Mouse (Mus musculus): ENCODE data around the gene Dlg4.

Gene Dlg4

DNA sequence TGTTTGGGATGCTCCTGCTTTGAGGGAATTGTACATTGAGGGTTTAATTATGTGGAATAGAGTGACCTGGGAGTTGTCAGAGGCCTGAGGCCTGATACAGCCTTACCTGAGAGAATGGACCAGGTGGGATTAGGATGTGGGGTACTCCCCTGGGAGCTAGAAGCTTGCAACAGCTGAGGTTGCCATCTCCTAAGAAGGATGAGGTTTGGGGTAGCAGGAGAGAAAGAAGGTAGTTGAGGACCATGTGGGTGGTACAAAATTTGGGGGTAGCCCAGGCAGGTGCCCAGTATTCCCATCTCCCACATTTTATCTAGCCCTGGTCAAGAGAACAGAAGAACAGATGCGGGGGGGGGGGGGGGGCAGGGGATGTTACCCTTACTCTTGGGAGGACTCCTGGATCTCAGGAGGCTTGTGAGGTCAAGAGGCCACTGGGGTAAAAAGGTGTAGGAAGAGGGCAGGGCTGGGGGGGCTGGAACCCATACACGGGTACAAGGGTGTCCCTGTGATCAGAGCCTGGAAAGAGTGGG is 2.8 kb downstream of the Dlg4 start:
- no peak for DNase-seq (ENCODE audit: low spot score)

DNA sequence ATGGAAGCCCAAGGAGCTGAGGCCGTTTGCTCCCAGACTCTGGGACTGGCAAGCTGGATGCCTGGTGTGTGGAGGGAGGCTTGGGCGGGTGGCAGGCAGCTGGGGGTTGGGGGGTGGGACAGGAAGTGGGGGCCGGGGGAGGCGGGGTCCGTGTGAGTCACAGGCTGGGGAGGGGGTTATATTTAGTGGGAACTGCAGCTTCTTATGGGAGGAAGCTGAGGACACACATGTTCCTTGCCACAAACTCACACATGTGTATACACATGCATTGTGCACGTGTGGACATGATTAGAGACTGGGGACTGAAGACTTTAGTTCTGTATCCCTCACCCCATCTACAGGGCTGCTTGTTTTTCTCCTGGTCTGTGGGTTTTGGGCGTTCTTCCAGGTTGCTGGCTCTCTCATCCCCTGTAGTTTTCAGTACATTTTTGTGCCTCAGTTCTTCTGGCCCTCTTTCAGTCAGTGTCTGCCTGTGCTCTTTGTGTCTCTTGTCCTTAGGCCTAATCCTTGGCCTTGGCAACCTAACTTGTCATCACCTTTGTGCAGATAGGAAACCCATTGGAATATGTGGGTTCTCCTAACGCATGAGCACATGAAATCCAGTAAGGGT is 3.4 kb downstream of the Dlg4 start:
- no peak for DNase-seq (ENCODE audit: low spot score)

DNA sequence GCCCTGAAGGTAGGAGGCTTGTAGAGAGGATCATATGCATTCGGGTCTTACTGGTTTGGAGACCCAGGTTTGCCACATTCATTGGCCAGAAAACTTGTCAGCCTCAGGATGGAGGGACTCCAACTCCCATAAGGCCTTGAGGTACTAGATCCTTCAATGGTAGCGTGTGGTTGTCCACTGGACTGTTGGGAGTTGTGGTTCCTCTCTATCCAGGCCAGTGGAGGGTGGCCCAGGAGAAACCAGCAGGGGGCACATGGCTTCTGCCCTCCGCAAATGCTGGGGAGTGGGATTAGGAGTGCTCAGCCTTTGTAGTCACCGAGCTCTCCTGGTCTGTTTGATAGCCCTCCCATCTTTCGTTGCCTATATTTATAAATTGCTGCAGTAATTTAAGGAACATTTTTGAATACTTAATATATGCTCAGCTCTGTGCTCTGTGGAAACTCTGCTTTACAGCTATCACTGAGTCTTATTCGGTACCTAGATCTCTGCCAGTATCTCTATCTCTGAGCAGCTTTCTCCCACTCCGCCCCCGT is 4.1 kb downstream of the Dlg4 start:
- peak; percentile 87 for DNase-seq (ENCODE audit: low spot score)

DNA sequence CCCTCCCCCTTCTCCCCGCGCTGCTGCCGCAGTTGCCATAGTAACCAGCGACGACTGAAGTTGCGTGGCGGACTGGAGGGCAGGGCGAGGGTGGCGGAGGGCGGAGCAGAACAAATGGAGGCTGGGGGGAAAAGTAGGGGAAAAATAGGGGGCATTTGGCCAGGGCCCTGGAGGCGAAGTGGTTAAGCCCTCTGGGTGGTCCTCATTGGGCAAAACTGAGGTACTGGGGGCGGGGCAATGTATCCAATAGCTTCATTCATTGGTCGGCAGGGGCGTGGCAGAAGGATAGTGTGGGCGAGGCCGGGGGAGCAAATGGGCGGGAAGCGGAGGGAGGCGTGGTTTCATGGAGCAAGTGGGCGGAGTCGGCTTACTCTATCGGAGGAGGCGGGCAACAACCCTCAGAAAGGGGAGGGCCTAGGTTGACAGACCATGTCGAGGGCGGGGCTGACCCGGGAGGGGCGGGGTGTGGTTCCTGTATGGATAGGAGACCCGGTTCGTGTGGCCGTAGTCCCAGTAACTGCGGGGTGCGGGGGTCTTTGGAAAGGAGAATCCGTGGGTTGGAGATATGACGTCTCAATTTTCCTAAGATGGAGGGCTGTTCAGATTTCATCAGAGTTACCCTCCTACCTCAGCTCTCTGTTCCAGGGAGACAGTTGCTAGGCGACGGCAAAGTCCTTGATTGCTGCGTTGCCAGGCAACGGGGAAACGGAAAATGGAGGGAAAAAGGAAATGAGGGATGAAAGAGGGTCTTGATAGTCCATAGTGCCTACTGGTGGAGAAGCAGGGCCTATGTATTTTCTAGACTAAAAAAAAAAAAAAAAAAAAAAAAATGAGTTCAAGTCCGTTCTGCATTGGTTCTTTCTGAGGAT is 4.8 kb downstream of the Dlg4 start:
- peak; percentile 98 for DNase-seq (ENCODE audit: low spot score)

DNA sequence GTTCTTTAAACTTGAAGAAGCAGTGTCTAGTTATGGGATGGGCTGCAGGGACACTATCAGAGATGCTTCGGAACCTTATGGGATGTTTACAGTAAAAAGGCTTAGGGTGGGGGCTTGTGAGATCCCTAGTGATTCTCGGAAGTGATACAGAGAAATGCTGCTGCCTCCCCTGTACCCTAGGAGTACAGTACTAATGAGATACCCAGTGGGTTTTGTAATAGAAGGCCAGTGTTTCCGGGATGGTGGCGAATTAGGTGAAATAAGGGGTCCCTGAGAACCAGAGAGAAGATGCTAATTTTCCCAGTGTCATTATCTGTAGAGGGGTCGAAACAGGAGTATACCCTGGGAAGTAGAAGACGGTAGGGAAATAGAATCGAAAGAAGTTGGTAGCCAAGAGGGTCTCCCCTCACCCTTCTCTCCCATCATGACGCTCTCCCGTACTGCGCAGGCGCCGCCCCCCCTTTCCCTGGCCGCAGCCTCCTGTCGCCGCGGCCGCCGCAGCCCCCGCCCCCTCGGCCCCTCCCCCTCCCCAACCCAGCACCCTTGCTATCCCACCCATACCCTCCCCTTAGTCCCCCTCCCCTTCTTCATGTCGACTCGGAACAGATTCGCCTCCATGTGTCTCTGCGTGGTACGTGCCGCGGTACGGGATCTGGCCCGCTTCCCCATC is 6.9 kb downstream of the Dlg4 start:
- no peak for DNase-seq (ENCODE audit: low spot score)

DNA sequence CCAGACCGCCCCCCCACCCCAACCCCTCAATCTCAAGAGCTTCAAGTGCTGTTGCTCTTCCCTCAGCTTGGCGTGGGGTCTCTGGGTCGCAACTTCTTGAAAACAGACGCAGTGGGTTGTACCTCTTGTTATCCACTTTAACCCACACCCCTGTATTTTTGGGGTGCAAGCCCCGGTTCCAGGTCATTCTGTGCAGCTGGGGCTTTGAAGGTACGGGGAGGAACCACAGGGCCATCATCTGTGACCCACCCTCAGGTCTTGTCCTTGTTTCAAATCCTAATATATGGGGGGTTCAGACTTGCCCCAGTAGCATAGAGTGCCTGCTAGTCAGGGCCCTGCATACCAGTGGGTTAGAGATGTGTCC is 7.4 kb downstream of the Dlg4 start:
- no peak for DNase-seq (ENCODE audit: low spot score)

DNA sequence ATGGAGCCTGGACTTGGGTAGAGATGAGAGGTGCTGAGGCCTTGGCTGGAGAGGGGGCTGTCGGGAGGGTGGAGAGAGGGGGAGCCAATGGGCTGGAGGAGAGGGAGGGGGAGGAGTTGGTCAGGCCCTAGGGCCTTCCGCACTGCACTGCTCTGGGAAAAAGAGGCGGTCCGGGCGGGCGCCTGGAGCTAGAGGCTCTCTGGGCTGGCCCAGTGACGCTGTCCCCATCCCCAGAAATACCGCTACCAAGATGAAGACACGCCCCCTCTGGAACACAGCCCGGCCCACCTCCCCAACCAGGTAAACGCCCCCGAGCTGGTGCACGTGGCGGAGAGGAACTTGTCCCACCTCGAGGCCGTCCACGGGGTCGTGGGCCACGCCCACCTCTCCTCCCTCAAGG is 9.9 kb downstream of the Dlg4 start:
- DNase-seq (ENCODE audit: low spot score) = peak; percentile 72

DNA sequence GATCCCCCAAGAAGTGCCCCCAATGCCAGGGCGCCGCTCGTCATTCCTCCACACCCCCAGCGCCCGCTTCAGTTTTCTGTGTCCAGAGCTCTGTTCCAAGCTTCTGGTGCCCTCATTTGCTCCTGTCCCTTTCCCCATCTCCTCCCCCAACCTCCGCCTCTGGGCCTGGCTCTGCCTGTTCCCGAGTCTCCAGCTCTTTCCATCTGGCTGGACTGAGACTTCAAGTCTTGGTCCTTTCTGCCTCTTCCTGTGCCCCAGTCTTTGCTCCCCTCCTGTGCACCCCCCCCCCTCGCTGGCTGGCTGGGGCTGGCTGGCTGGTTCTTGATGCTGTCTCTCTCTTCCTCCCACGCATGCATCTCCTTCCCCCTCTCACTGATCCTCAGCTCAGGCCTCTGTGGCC is 10.7 kb downstream of the Dlg4 start:
- peak; percentile 54 for DNase-seq (ENCODE audit: low spot score)

DNA sequence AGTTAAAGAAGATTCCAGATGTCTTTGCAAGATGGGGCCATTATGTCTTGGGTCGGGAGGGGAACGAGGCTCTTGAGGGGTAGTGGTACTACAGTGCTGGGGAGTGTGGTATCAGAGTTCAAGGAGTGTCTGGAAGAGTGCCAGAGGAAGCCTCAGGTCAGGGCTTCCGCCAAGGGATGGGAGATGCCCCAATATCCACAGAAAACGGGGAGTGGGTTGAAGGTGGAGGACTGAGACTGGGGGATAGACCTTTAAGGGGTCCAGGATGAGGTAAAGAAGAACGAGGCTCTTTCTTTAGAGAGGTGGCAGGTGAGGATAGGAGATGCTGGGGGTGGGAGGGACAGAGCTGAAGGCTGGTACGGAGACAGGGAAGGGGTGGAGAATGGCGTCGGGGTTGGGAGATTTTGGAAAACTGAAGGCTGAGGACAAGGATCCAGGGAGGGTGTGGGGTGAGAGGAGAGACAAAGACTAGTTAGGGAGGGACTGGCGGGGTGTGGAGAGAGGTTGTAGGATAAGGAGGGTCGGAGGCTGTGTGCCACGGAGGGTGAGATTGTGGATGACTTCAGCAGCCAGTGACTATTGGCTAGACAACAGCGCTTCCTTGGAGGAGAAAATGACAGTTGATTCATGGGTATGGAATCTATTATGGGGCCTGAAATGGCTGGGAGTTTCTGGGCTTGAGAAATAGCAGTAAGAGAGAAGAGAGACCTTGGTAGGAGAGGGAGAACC is 11.8 kb downstream of the Dlg4 start:
- no peak for DNase-seq (ENCODE audit: low spot score)

DNA sequence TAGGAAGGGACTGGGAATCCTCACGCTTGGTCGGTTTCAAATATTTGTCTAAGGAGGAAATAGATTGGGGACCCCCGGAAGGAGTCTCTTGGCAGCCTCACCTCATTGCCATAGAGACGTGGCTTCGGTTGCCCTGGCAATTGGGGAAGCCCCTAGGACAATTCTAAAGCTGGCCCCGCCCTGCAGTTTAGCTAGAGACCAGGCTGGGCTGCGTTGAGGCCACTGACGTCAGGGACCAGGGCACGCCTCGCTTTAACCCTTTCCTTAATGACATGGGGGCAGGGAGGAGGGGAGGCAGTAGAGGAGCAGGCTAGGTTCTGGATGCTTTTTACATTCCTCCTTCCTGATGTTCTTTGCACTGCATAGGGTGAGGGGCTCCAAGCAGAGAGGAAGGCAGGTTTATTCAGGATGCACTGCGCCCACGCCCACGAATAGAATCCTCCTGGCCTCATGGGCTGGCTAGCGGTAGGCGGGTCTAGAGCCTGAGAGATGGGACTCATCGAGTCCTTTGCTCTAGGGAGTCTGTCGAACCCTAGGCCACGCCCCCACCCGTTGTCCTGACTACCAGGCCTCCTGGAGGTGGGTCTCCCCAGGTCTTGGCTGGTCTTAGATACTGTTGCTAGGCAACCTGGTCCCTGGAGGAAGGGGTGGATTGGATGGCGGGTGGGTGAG is 12.5 kb downstream of the Dlg4 start:
- DNase-seq (ENCODE audit: low spot score) = peak; percentile 85

DNA sequence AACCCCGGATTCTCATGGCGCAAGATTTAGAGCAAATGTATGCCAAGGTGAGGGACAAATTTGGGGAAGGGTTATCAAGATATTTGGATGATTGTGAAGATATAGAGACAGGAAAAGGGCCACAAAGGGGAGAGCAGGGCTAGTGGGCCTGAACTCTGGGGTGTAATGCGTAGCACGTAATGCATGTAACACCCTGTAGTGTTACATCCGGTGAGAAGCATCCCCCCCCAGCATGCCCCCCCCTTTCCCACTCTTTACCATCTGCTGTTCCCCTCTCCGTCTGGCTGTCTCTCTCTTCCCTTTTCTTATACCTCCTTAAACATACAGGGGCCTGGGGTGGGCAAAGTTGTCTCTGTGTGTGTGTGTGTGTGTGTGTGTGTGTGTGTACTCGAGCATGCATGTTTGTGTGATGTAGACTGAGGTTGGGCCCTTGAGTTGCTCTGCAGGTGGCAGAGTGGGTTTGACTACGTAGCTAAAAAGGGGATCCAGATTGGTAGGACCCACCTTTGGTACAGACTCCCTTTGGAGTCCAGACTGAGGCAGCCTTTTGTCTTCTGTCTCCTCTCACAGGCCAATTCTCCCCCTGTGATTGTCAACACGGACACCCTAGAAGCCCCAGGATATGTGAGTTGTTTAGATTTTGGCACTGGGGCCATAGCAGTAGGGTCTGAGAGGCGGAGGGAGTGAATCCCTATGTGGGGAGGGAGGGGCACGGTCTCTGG is 13.2 kb downstream of the Dlg4 start:
- DNase-seq (ENCODE audit: low spot score) = no peak

DNA sequence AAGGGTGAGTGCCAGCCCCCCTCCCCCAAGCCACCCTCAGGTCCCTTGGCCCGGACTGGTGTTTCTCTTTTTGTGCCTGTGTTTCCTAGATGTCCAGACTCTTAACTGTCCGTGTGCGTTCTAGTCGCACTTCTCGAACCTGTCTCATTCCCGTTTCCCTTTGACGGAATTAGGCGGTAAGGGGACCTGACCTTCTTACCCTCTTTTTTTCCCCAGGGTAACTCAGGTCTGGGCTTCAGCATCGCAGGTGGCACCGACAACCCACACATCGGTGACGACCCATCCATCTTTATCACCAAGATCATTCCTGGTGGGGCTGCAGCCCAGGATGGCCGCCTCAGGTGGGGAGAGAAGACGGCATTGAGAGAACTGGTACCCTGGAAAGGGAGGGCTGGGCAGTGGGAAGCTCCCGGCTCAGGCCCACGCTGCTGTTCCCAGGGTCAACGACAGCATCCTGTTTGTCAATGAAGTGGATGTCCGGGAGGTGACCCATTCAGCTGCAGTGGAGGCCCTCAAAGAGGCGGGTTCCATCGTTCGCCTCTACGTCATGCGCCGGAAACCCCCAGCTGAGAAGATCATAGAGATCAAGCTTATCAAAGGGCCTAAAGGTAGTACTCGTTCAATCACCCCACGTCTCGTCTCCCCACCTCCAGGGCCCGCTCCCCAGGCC is 14.0 kb downstream of the Dlg4 start:
- no peak for DNase-seq (ENCODE audit: low spot score)

DNA sequence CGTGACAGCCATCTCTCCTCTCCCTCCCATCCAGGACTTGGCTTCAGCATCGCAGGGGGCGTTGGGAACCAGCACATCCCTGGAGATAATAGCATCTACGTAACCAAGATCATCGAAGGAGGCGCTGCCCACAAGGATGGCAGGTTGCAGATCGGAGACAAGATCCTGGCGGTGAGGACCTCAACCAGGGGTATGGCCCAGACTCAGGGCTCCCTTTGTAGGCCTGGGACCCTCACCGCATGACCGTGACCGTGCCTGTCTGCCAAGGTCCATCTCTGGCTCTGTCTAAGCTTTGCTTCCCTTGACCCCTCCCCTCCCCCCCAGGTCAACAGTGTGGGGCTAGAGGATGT is 14.6 kb downstream of the Dlg4 start:
- no peak for DNase-seq (ENCODE audit: low spot score)

DNA sequence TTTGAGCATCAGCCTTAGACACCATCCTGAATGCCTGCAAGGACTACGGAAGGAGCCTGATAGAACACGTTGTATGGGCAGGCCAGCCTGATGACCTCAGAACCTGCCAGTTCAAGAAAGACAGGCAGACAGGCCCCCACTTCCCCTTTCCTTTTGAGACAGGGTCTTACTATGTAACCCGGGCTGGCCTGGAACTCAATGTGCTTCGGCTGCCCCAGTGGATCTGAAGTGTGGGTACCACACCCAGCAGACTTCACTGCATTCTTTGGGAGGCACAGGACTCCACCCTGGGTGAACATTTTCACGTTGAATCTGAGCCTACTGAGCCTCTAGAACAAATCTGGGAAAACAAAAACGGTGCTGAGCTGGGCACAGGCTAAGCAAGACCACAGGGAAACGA is 21.4 kb downstream of the Dlg4 start:
- DNase-seq (ENCODE audit: low spot score) = no peak

DNA sequence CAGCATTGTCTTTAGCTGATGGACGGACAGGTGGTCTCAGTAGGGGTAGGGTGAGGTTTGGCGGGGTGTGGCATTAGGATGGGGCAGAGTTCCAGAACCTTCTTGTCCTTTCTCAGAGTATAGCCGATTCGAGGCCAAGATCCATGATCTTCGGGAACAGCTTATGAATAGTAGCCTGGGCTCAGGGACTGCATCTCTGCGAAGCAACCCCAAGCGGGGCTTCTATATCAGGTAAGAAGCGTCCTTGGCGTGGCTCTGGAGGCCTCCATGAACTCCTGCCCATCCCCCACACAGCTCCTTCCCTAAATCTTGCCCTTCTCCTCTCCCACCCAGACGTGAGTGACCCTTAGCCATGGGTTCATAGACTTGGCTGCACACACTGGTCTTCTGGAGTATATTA is 22.9 kb downstream of the Dlg4 start:
- no peak for DNase-seq (ENCODE audit: low spot score)

DNA sequence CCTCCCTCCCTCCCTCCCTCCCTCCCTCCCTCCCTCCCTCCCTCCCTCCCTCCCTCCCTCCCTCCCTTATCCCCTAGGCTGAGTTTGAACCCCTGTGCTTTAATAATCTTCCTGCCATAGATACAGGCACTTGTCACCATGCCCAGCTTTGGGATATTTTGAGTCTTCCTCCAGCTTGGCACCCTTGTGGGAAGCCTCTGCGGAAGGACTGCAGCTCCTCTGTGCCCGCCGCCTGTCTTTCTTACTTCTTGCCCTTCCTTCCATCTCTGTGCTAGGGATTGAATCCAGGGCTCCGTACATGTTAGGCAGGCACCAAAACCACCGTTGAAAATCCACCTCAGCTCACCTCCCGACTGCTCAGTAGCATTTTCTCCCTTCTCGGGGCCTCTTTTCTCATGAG is 23.4 kb downstream of the Dlg4 start:
- DNase-seq (ENCODE audit: low spot score) = no peak

DNA sequence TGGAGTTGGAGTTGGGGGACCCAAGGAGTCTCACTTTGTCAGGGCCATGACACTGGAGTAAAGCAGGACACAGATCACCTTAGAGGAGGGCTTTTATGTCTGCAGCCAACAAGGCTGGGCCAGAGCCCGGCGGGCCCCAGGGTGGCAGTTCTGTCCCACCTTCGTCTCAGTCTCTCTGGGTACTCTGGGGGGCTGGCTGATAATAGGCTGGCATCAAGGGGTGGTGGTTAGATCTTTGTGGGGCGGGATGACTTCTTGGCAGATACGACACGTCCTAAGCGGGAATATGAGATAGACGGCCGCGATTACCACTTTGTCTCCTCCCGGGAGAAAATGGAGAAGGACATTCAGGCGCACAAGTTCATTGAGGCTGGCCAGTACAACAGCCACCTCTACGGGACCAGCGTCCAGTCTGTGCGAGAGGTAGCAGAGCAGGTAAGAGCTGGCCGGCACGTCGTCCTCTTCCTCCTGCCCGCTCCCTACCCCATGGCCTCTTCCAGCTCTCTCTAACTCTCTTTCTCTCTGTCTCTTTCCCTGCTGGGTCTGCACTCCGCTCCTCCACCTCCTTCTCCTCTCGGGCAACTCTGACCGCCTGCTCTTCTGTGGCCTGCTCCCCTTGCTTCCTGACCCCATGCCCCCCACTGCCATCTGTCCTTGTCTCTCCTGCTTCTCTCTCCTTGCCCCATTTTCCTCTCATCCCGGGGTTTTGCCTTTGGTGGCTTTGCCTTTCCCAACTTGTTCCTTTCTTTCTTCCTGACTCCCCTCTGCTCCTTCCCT is 25.8 kb downstream of the Dlg4 start:
- no peak for DNase-seq (ENCODE audit: low spot score)

DNA sequence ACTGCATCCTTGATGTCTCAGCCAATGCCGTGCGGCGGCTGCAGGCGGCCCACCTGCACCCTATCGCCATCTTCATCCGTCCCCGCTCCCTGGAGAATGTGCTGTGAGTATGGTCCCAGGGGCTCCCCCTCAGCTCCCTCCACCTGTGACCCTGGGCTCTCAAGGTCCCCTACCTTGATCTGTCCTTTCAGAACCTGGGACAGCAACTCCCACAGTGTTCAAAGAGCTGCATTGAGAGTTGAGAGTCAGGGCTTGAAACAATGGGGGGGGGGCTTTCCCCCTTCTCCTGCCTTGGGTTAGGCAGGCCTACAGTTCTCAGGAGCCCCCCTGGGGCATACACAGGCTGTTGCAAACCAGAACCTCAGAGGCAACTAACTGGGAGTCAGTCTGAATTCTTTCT is 26.9 kb downstream of the Dlg4 start:
- no peak for DNase-seq (ENCODE audit: low spot score)

DNA sequence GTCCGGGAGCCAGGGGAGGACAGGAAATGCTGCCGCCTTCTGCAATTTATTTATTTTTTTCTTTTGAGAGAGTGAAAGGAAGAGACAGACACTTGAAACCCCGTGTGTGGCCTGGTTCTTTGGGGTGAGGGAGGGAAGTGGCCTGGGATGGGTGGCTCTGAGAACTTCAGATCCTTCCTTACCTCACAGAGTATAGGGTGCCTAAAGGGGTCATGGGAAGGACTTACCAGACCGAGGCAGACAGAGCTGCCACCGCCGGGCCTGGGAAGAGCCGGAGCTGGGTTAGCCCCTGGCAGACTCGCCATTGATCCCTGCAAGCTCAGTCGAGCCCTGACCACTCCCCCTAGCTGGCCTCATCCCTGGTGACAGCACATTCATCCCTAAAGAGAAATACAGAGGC is 28.7 kb downstream of the Dlg4 start:
- no peak for DNase-seq (ENCODE audit: low spot score)

DNA sequence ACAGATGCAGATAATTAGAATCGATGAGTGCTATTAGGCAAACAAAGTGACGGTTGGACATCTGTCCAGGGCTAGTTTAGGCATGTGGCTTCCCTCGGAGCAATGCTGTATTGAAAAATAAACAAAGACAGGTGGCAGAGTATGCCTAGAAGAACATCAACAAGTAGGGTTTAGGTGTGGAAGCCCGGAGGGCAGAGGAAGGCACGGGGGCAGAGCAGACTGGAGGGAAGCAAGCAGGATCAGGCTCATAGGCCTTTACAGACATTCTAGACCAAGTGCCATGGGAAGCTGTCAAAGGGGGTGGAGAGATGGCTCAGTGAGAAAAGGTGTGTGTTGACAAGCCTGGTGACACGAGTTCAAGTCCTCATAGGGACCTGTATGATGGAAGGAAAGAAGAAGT is 32.6 kb downstream of the Dlg4 start:
- no peak for DNase-seq (ENCODE audit: low spot score)
